ENCODE assay signal across 16 mouse cellular contexts in genomic region chr13:109880392-109880791, GRCm38 (mm10).
DNase-seq lines count a peak whose midpoint lies in the region; ATAC-seq and TF ChIP-seq lines count a peak whose summit lies in the region.
"Had no signal": no experiment of that assay in that cellular context is flagged by ENCODE, and none has a peak within 500 bp of the region (broad histone marks: within the 10 kb centered on the region; RNA-seq: fewer than 3 reads in every experiment).

No protein-coding gene starts in this region.

- no peaks in the 10 kb centered on the region for H3K36me3 ChIP-seq in embryonic facial prominence, embryonic 14.5 days (ENCODE audit: control insufficient read depth, insufficient read depth, low read length)
- no peaks in the 10 kb centered on the region for H3K36me3 ChIP-seq in embryonic facial prominence, embryonic 10.5 days (replicated peaks)
- no peaks in the 10 kb centered on the region for H3K36me3 ChIP-seq in liver, postnatal 0 days (replicated peaks; ENCODE audit: insufficient read depth, low read length)
- H3K36me3 ChIP-seq: embryonic facial prominence, embryonic 15.5 days; heart, embryonic 15.5 days; liver, embryonic 13.5 days; neural tube, embryonic 13.5 days had no signal

- DNase-seq in embryonic facial prominence, embryonic 14.5 days (ENCODE audit: low spot score): peak; percentile 52
- DNase-seq in embryonic facial prominence, embryonic 10.5 days (ENCODE audit: low spot score): no peak
- DNase-seq in liver, postnatal 0 days: no peak
- DNase-seq in liver: no peak
- peak; percentile 50 for DNase-seq in MN1 (ENCODE audit: low spot score)
- peak; percentile 12 for DNase-seq in ZHBTc4 (ENCODE audit: low read depth, low spot score)
- no peak for DNase-seq in layer of hippocampus, adult 9-11 months
- no peak for DNase-seq in left cerebral cortex, postnatal 4 days
- DNase-seq: adrenal gland, adult 2 months; gastrocnemius, postnatal 10 days; heart, adult 2 months; liver, embryonic 13.5 days; thymus, postnatal 4 days had no signal

- H3K4me3 ChIP-seq in embryonic facial prominence, embryonic 14.5 days (ENCODE audit: low read depth, low read length): no peak overlapping the region
- H3K4me3 ChIP-seq in embryonic facial prominence, embryonic 10.5 days: no peak overlapping the region
- H3K4me3 ChIP-seq in liver, postnatal 0 days (ENCODE audit: low read depth, low read length): no peak overlapping the region
- H3K4me3 ChIP-seq: embryonic facial prominence, embryonic 15.5 days; heart, adult 2 months; heart, embryonic 15.5 days; liver, embryonic 13.5 days; neural tube, embryonic 13.5 days had no signal

- H3K9me3 ChIP-seq in embryonic facial prominence, embryonic 14.5 days (ENCODE audit: control insufficient read depth, low read length): no peaks in the 10 kb centered on the region
- no peaks in the 10 kb centered on the region for H3K9me3 ChIP-seq in embryonic facial prominence, embryonic 10.5 days
- H3K9me3 ChIP-seq in liver, postnatal 0 days (ENCODE audit: low read length): no peaks in the 10 kb centered on the region
- H3K9me3 ChIP-seq: embryonic facial prominence, embryonic 15.5 days; heart, embryonic 15.5 days; liver, embryonic 13.5 days; neural tube, embryonic 13.5 days had no signal

- 40% methylated on average over 8 of the region's 8 CpGs for WGBS in embryonic facial prominence, embryonic 14.5 days
- 53% methylated on average over 8 of the region's 8 CpGs for WGBS in embryonic facial prominence, embryonic 10.5 days
- 82% methylated on average over 8 of the region's 8 CpGs for WGBS in liver, postnatal 0 days (ENCODE audit: insufficient replicate concordance)

- H3K4me1 ChIP-seq in embryonic facial prominence, embryonic 14.5 days (ENCODE audit: control insufficient read depth, insufficient read depth, low read length): peaks cover 7% of the 10 kb centered on the region; the same call in 1 of the 2 replicates
- peaks cover 5% of the 10 kb centered on the region for H3K4me1 ChIP-seq in embryonic facial prominence, embryonic 10.5 days
- peaks cover 9% of the 10 kb centered on the region; the same call in 1 of the 2 replicates for H3K4me1 ChIP-seq in liver, postnatal 0 days (ENCODE audit: insufficient read depth)
- H3K4me1 ChIP-seq: liver, embryonic 13.5 days; neural tube, embryonic 13.5 days had no signal

- no peak overlapping the region for H3K9ac ChIP-seq in embryonic facial prominence, embryonic 14.5 days (ENCODE audit: low read depth, low read length)
- H3K9ac ChIP-seq in liver, postnatal 0 days (replicated peaks): no peak overlapping the region
- H3K9ac ChIP-seq: embryonic facial prominence, embryonic 15.5 days; heart, embryonic 15.5 days; liver, embryonic 13.5 days; neural tube, embryonic 13.5 days had no signal

- no peak overlapping the region for H3K27ac ChIP-seq in embryonic facial prominence, embryonic 14.5 days (replicated peaks; ENCODE audit: low read depth, low read length)
- no peak overlapping the region for H3K27ac ChIP-seq in embryonic facial prominence, embryonic 10.5 days (replicated peaks)
- peak overlapping the region; percentile 62; the same call in 1 of the 2 replicates for H3K27ac ChIP-seq in liver, postnatal 0 days (ENCODE audit: low read depth)
- H3K27ac ChIP-seq: embryonic facial prominence, embryonic 15.5 days; heart, adult 2 months; heart, embryonic 15.5 days; liver, embryonic 13.5 days; neural tube, embryonic 13.5 days had no signal

- TF ChIP-seq CTCF in liver, postnatal 0 days (IDR thresholded peaks at IDR 0.05; ENCODE audit: low read depth): no peak

- intact Hi-C loops in left cerebral cortex, postnatal 4 days (cut with DNase I): loop anchor here (5.0 kb wide), 1 partner anchor 1738 kb away; no protein-coding TSS in a partner anchor

- no peak for ATAC-seq in embryonic facial prominence, embryonic 14.5 days (ENCODE audit: low read depth)
- no peak for ATAC-seq in liver, postnatal 0 days

- TF ChIP-seq EP300 in liver, postnatal 0 days (IDR thresholded peaks at IDR 0.05; ENCODE audit: low read depth): no peak

- H3K27me3 ChIP-seq in embryonic facial prominence, embryonic 14.5 days (replicated peaks; ENCODE audit: control insufficient read depth, insufficient read depth, low read length): no peaks in the 10 kb centered on the region
- no peaks in the 10 kb centered on the region for H3K27me3 ChIP-seq in embryonic facial prominence, embryonic 10.5 days (replicated peaks; ENCODE audit: low read depth, poor library complexity, severe bottlenecking)
- no peaks in the 10 kb centered on the region for H3K27me3 ChIP-seq in liver, postnatal 0 days (ENCODE audit: insufficient read depth, low read length)
- H3K27me3 ChIP-seq: embryonic facial prominence, embryonic 15.5 days; heart, embryonic 15.5 days; liver, embryonic 13.5 days; neural tube, embryonic 13.5 days had no signal

- no peak overlapping the region for H3K4me2 ChIP-seq in embryonic facial prominence, embryonic 14.5 days (ENCODE audit: low read depth, low read length)
- H3K4me2 ChIP-seq in liver, postnatal 0 days (ENCODE audit: low read depth, low read length): no peak overlapping the region
- H3K4me2 ChIP-seq: embryonic facial prominence, embryonic 15.5 days; heart, embryonic 15.5 days; liver, embryonic 13.5 days; neural tube, embryonic 13.5 days had no signal

Comparison
In these comparisons a context has a peak if more than half of its experiments do, and no peak if none do; other contexts are left out.
1. DNase-seq: peak in embryonic facial prominence, embryonic 14.5 days (single experiment), MN1 (single experiment) and ZHBTc4 (single experiment); none in embryonic facial prominence, embryonic 10.5 days (single experiment), liver, postnatal 0 days (single experiment), liver (single experiment), layer of hippocampus, adult 9-11 months (single experiment) and left cerebral cortex, postnatal 4 days (single experiment).